Comparison of ENCODE assay signal across 32 mouse cellular contexts in the genomic region with DNA sequence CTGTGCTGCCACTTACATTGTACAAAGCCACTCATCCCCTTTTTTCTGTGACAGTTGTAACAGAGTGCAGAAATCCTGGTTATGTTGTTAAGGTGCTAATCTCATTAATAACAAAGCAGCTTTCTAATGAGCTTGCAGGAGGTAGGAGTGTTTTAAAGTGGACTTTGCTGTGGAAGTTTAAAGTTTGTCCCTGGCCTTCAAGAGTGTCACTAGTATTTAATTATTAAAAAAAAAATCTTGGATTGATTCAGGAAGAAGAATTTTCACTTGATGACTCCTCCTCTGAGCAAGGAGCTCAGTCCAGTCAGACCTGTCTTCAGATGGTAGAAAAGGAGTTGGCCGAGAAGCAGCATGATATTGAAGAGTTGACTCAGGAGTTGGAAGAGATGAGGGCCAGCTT.
"Had no signal": no experiment of that assay in that cellular context is flagged by ENCODE, and none has a peak within 500 bp of the region (broad histone marks: within the 10 kb centered on the region; RNA-seq: fewer than 3 reads in every experiment).

No protein-coding gene starts in this region.

- H3K4me3 ChIP-seq: heart, embryonic 10.5 days; heart, embryonic 12.5 days; heart, embryonic 13.5 days; heart, embryonic 15.5 days; hindbrain, embryonic 10.5 days; hindbrain, embryonic 12.5 days; hindbrain, embryonic 13.5 days; hindbrain, embryonic 15.5 days; intestine, embryonic 15.5 days; layer of hippocampus, adult 2 months; left cerebral cortex, adult 2 months had no signal

- H3K27me3 ChIP-seq: heart, embryonic 12.5 days; heart, embryonic 13.5 days; heart, embryonic 15.5 days; hindbrain, embryonic 12.5 days; hindbrain, embryonic 13.5 days; hindbrain, embryonic 15.5 days; intestine, embryonic 15.5 days had no signal

- DNase-seq: heart, postnatal 10 days; heart, postnatal 14 days; heart, postnatal 36 days; heart, postnatal 4 days; kidney, adult 11 months; kidney, adult 18-20 months; kidney, adult 8-10 months; kidney, postnatal 10 days; kidney, postnatal 14 days; kidney, postnatal 36 days; kidney, postnatal 4 days; layer of hippocampus, adult 9-11 months; layer of hippocampus, postnatal 36 days had no signal

- H3K4me1 ChIP-seq: heart, embryonic 10.5 days; heart, embryonic 12.5 days; heart, embryonic 13.5 days; heart, embryonic 15.5 days; hindbrain, embryonic 10.5 days; hindbrain, embryonic 12.5 days; hindbrain, embryonic 13.5 days; hindbrain, embryonic 15.5 days; intestine, embryonic 15.5 days had no signal

- ATAC-seq: hindbrain, embryonic 16.5 days; hindbrain, postnatal 0 days; inflammation-experienced regulatory T-cells, adult 6 months; intestine, embryonic 15.5 days; intestine, embryonic 16.5 days; intestine, postnatal 0 days had no signal

- H3K9ac ChIP-seq: heart, embryonic 12.5 days; heart, embryonic 13.5 days; heart, embryonic 15.5 days; hindbrain, embryonic 12.5 days; hindbrain, embryonic 13.5 days; hindbrain, embryonic 14.5 days; hindbrain, embryonic 15.5 days; intestine, embryonic 15.5 days had no signal

- H3K9me3 ChIP-seq: heart, embryonic 10.5 days; heart, embryonic 12.5 days; heart, embryonic 13.5 days; heart, embryonic 15.5 days; hindbrain, embryonic 10.5 days; hindbrain, embryonic 12.5 days; hindbrain, embryonic 13.5 days; hindbrain, embryonic 15.5 days; intestine, embryonic 15.5 days had no signal

- H3K27ac ChIP-seq: heart, embryonic 10.5 days; heart, embryonic 13.5 days; heart, embryonic 15.5 days; hindbrain, embryonic 10.5 days; hindbrain, embryonic 12.5 days; hindbrain, embryonic 13.5 days; hindbrain, embryonic 14.5 days; hindbrain, embryonic 15.5 days; hindbrain, postnatal 0 days; intestine, embryonic 15.5 days; kidney, postnatal 0 days; layer of hippocampus, adult 2 months; left cerebral cortex, adult 2 months had no signal

- H3K4me2 ChIP-seq: heart, embryonic 11.5 days; heart, embryonic 12.5 days; heart, embryonic 13.5 days; heart, embryonic 15.5 days; hindbrain, embryonic 12.5 days; hindbrain, embryonic 13.5 days; hindbrain, embryonic 14.5 days; hindbrain, embryonic 15.5 days; intestine, embryonic 15.5 days had no signal
